Mouse (Mus musculus) testis, adult 2 months (tissue): ENCODE data around the gene Tmtc4.

Experiments
- CTCF ChIP-seq: fragments of 200-500 bp; IDR thresholded peaks from 2 replicates; pipeline ENCODE4 v1.5.1; 2012; ENCODE audit warnings: low read depth, mild to moderate bottlenecking, inconsistent platforms, low read length, moderate library complexity; ENCODE audit not compliant: control insufficient read depth, insufficient read depth, insufficient replicate concordance
- POLR2A ChIP-seq: fragments of 200-500 bp; IDR thresholded peaks from 2 replicates; pipeline ENCODE4 v1.6.1; 2012; ENCODE audit warnings: low read depth, mild to moderate bottlenecking, inconsistent platforms, low read length, moderate library complexity; ENCODE audit not compliant: control insufficient read depth

DNA sequence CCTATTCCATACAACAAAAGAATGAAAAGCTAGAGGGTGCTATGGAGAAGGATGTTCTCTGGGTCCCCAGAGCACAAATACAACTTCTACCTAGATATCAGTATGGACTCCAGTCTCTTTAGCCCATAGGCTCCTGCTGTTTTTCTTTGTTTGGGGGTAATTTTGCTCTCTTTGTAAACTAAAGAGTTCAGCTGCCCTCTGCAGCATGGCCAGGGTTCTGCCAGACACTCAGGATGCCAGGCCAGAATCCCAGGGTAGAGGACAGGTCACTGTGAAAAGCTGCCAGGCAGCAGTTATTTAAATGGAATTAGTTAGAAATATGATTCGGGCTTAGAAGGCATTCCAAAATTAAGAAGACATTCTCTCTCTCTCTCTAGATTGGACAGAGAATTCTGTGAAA, 47.4 kb downstream of the Tmtc4 start:
- no peak for TF ChIP-seq CTCF
- no peak for TF ChIP-seq POLR2A
